Mouse (Mus musculus) neural tube, embryonic 11.5 days (tissue): ENCODE measurements at regions not wholly inside any gene's neighbourhood (a gene's known extent, or its start where the extent isn't known, plus 50 kb on each side); places are given as distances from the start of the nearest gene placed in this dataset.

Experiments
- ATAC-seq: fragments of 200-750 bp; cut with Nextera tagmentation; 2 replicates; pipeline ENCODE4 v1.8.0; 2017; ENCODE audit warnings: moderate number of reproducible peaks, mild to moderate bottlenecking, moderate TSS enrichment, moderate library complexity; ENCODE audit not compliant: insufficient read depth, low FRiP score, low TSS enrichment
- DNase-seq: peaks from one replicate; pipeline ENCODE4 v3.0.0-alpha.2; 2015; ENCODE audit warnings: low spot score
- H3K27ac ChIP-seq: fragments of 300-500 bp; sonication (generic); 2 replicates; pipeline ENCODE4 v1.5.1; 2014; ENCODE audit warnings: low read depth, mild to moderate bottlenecking, low read length
- H3K27me3 ChIP-seq: fragments of 300-500 bp; sonication (generic); 2 replicates; pipeline ENCODE4 v1.6.1; 2014; ENCODE audit warnings: mild to moderate bottlenecking, low read length, mixed read lengths; ENCODE audit not compliant: control insufficient read depth, insufficient read depth
- H3K36me3 ChIP-seq: fragments of 300-500 bp; sonication (generic); 2 replicates; pipeline ENCODE4 v1.6.1; 2014; ENCODE audit warnings: mild to moderate bottlenecking, low read length, moderate library complexity, mixed read lengths; ENCODE audit not compliant: control insufficient read depth, insufficient read depth
- H3K4me1 ChIP-seq: fragments of 300-500 bp; sonication (generic); 2 replicates; pipeline ENCODE4 v1.6.1; 2014; ENCODE audit warnings: low read length, mixed read lengths; ENCODE audit not compliant: control insufficient read depth, insufficient read depth
- H3K4me2 ChIP-seq: fragments of 300-500 bp; sonication (generic); 2 replicates; pipeline ENCODE4 v1.6.1; 2014; ENCODE audit warnings: low read depth, mild to moderate bottlenecking, moderate library complexity
- H3K4me3 ChIP-seq: fragments of 300-500 bp; sonication (generic); 2 replicates; pipeline ENCODE4 v1.5.1; 2014; ENCODE audit warnings: low read depth, low read length
- H3K9ac ChIP-seq: fragments of 300-500 bp; sonication (generic); 2 replicates; pipeline ENCODE4 v1.6.1; 2014; ENCODE audit warnings: mild to moderate bottlenecking, low read length
- H3K9me3 ChIP-seq: fragments of 300-500 bp; sonication (generic); 2 replicates; pipeline ENCODE4 v1.6.1; 2016; ENCODE audit warnings: low read length; ENCODE audit not compliant: control insufficient read depth
- WGBS: fragments of 180-500 bp; shearing (Covaris S2); extraction: QIAGEN DNeasy Blood & Tissue Kit; methylation state at CpG from one replicate; pipeline ENCODE4 v1.1.7; 2014; 5-methylcytosine and 5-hydroxymethylcytosine counted together

- no peak overlapping the region for H3K27ac ChIP-seq
- H3K27me3 ChIP-seq: no peaks in the 10 kb centered on the region
- H3K4me2 ChIP-seq: no peak overlapping the region
- no peak overlapping the region for H3K4me3 ChIP-seq
- H3K9ac ChIP-seq: no peak overlapping the region
- no peaks in the 10 kb centered on the region for H3K4me1 ChIP-seq
- no peaks in the 10 kb centered on the region for H3K36me3 ChIP-seq
- H3K9me3 ChIP-seq: no peaks in the 10 kb centered on the region
- DNase-seq (no peak), ATAC-seq (no peak)
- WGBS: 93% methylated on average over 5 of the region's 5 CpGs
Measured at GRCm38 (mm10) chr2:71616526-71616925, 70.0 kb upstream of the Dlx2 start.

GRCm38 (mm10) chr2:71621458-71621857, 74.9 kb upstream of the Dlx2 start:
- ATAC-seq: no peak
- H3K4me1 ChIP-seq: peaks cover 5% of the 10 kb centered on the region
- H3K9me3 ChIP-seq: no peaks in the 10 kb centered on the region
- 87% methylated on average over 2 of the region's 2 CpGs for WGBS
- H3K4me3 ChIP-seq: no peak overlapping the region
- no peak overlapping the region for H3K4me2 ChIP-seq
- H3K27ac ChIP-seq: no peak overlapping the region
- DNase-seq: no peak
- H3K9ac ChIP-seq: no peak overlapping the region
- H3K36me3 ChIP-seq: no peaks in the 10 kb centered on the region
- no peaks in the 10 kb centered on the region for H3K27me3 ChIP-seq

GRCm38 (mm10) chr2:71622532-71623099, 76.1 kb upstream of the Dlx2 start:
- Histone ChIP-seq H3K36me3 (no peaks in the 10 kb centered on the region), H3K4me2 (no peak overlapping the region), H3K9me3 (no peaks in the 10 kb centered on the region), H3K4me1 (peaks cover 15% of the 10 kb centered on the region), H3K27me3 (no peaks in the 10 kb centered on the region), H3K27ac (no peak overlapping the region), H3K4me3 (no peak overlapping the region), H3K9ac (no peak overlapping the region)
- DNase-seq: no peak
- ATAC-seq: no peak
- WGBS: 83% methylated on average over 9 of the region's 9 CpGs

GRCm38 (mm10) chr2:71623134-71623533, 76.6 kb upstream of the Dlx2 start:
- no peak for DNase-seq
- Histone ChIP-seq H3K27ac (no peak overlapping the region), H3K4me3 (no peak overlapping the region), H3K4me1 (peaks cover 15% of the 10 kb centered on the region), H3K36me3 (no peaks in the 10 kb centered on the region), H3K9me3 (no peaks in the 10 kb centered on the region), H3K27me3 (no peaks in the 10 kb centered on the region), H3K4me2 (no peak overlapping the region), H3K9ac (no peak overlapping the region)
- 73% methylated on average over 2 of the region's 2 CpGs for WGBS
- ATAC-seq: no peak

GRCm38 (mm10) chr2:71625298-71625902, 78.8 kb upstream of the Dlx2 start:
- WGBS: 61% methylated on average over 7 of the region's 7 CpGs
- H3K9me3 ChIP-seq: no peaks in the 10 kb centered on the region
- H3K27me3 ChIP-seq: no peaks in the 10 kb centered on the region
- no peak overlapping the region for H3K9ac ChIP-seq
- no peak for ATAC-seq
- H3K27ac ChIP-seq: no peak overlapping the region
- DNase-seq: peak; percentile 32
- no peak overlapping the region for H3K4me3 ChIP-seq
- H3K4me2 ChIP-seq: no peak overlapping the region
- H3K4me1 ChIP-seq: peaks cover 29% of the 10 kb centered on the region
- no peaks in the 10 kb centered on the region for H3K36me3 ChIP-seq

- Histone ChIP-seq H3K27ac (no peak overlapping the region), H3K9me3 (no peaks in the 10 kb centered on the region), H3K36me3 (no peaks in the 10 kb centered on the region), H3K4me1 (peaks cover 29% of the 10 kb centered on the region), H3K9ac (no peak overlapping the region), H3K27me3 (no peaks in the 10 kb centered on the region), H3K4me3 (no peak overlapping the region), H3K4me2 (no peak overlapping the region)
- DNase-seq (no peak), ATAC-seq (no peak)
- WGBS: 53% methylated on average over 12 of the region's 12 CpGs
Measured at GRCm38 (mm10) chr2:71626404-71626803, 79.8 kb upstream of the Dlx2 start.

GRCm38 (mm10) chr2:71627097-71627755, 80.7 kb upstream of the Dlx2 start:
- no peak overlapping the region for H3K4me2 ChIP-seq
- no peak overlapping the region for H3K4me3 ChIP-seq
- H3K27ac ChIP-seq: no peak overlapping the region
- DNase-seq (peak; percentile 44), ATAC-seq (no peak)
- no peak overlapping the region for H3K9ac ChIP-seq
- 37% methylated on average over 14 of the region's 14 CpGs for WGBS
- H3K9me3 ChIP-seq: no peaks in the 10 kb centered on the region
- H3K4me1 ChIP-seq: peaks cover 29% of the 10 kb centered on the region
- no peaks in the 10 kb centered on the region for H3K36me3 ChIP-seq
- no peaks in the 10 kb centered on the region for H3K27me3 ChIP-seq

- WGBS: 5% methylated on average over 7 of the region's 7 CpGs
- Histone ChIP-seq H3K27me3 (no peaks in the 10 kb centered on the region), H3K4me3 (peak overlapping the region; percentile 35; the same call in 1 of the 2 replicates), H3K9ac (0 out of 2 replicates have a peak overlapping the region, but pooled peaks have one; percentile 42), H3K27ac (no peak overlapping the region), H3K4me1 (peaks cover 29% of the 10 kb centered on the region), H3K9me3 (no peaks in the 10 kb centered on the region), H3K36me3 (no peaks in the 10 kb centered on the region), H3K4me2 (peak overlapping the region; percentile 66)
- DNase-seq: peak; percentile 22
- no peak for ATAC-seq
Measured at GRCm38 (mm10) chr2:71628821-71629220, 82.3 kb upstream of the Dlx2 start.
